Mouse (Mus musculus): Measurements from ENCODE around the gene Cyp2c67. TPM values are rescaled to one million over a fixed set of nuclear protein-coding genes. Genes with fewer than 3 reads are reported as not detected.
"Not testable (repeated sequence)": the region's sequence is repeated elsewhere in the genome, so short reads cannot be mapped to it uniquely, and the experiment has no call there.

The Cyp2c67 gene
- not detected for total RNA-seq (2021)
- long read RNA-seq, experiment 1, result 0 reads
- long read RNA-seq, experiment 2, result 0 reads

DNA sequence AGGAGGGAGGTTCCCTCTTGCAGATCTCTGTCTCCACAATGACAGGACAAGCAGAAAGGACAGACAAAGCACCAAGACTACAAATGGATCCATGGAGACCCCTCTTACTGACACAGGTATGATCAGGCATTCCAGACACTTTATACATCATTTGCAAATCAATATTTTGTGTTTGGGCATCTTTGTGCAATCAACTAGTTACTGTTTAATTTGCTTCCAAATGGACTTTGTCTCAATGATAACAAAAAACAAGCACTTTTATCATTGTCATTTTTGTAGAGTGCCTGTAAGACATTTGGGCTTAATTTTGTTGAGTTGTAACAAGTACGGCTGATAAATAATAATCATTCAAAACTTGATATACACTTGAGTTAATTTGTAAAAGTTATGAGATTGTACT, at the start of gene Cyp2c67:
Cyp2c67 (minus strand) TSS at position 114 of the 400 bp plus-strand sequence.
- intact Hi-C loops (cut with DNase I), result no loop called here
- no peak for DNase-seq

DNA sequence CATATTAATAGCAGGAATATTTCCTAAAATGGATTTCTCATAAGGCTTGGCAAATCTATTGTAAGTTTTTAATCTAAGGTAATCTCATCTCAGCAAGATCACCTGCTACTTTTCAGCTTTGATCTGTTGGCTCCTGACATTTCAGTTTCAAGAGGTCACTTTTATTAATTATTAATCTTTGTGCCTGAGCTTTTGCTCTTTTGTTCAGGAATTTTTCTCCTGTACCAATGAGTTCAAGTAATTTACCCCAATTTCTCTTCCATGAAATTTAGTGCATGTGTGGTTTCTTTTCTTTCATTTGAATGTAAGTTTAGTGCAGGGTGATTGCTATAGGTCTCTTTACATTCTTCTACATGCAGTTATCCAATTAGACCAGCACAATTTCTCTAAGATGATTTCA, 16.8 kb upstream of the Cyp2c67 start:
- intact Hi-C loops (cut with DNase I), result not testable (repeated sequence)

DNA sequence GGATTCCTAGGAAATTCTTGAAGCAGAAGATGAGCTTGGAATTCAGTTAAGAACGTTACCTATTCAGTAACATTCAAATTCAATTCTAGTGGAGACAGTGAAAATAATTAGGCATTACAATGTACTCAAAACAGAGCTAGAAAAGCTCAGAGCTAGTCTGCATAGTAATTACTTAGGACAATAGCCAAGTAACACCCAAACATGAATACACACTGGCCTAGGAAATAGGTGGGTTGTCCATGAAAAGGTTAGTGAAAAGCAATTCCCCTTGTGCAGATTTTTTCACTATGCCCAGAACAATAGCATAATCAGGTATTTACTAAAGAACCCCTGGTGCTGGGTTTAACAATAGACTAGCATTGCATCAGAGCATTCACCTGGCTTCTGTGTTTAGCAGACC, 3.5 kb upstream of the Cyp2c67 start:
- intact Hi-C loops (cut with DNase I), result no loop called here
- no peak for DNase-seq

More for the DNA sequence above, 16.8 kb upstream of the Cyp2c67 start:
- DNase-seq, result not testable (repeated sequence)

DNA sequence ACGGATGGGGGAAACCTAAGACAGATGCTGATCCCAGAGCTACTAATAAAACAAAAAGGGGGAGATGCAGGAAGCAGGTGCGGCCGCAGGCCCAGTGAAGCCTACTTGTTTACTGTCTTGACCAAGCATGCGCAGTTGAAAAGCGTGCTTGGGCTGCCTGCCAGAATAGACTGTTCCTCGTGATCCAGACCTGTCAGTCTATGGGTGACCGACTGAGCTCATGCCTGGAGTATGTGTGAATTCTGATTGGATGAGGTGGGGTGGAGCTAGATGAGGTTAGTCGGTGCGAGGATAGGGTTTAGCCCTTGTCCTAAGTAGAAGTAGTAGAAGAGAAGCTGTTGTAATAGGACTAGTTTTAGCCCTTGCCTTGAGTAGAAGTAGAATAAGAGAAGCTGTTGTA, 1.3 kb downstream of the Cyp2c67 start:
- no peak for DNase-seq

DNA sequence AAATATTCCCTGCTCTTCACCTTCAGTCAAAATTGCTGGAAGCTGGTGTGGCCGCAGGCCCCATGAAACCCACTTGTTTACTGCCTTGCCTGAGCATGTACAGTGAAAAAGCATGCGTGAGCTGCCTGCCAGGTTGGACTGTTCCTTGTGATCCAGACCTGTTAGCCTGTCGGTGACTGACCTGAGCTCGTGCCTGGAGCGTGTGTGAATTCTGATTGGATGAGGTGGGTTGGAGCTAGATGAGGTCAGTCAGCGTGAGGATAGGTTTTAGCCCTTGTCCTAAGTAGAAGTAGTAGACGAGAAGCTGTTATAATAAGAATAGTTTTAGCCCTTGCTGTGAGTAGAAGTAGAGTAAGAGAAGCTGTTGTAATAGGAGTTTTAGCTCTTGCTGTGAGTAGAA, 4.3 kb downstream of the Cyp2c67 start:
- intact Hi-C loops (cut with DNase I); DNase-seq: not testable (repeated sequence)

More for the DNA sequence above, 1.3 kb downstream of the Cyp2c67 start:
- intact Hi-C loops (cut with DNase I), result no loop called here

Other genes with a start within 250 kb of the Cyp2c67 start
- not detected for gene Cyp2c38, start 186.0 kb downstream of the Cyp2c67 start, total RNA-seq (2021)
- gene Cyp2c39, start 138.2 kb downstream of the Cyp2c67 start, total RNA-seq (2021), result not detected
- not detected for gene Cyp2c68, start 92.0 kb upstream of the Cyp2c67 start, total RNA-seq (2021)
- gene Cyp2c40, start 163.8 kb upstream of the Cyp2c67 start, total RNA-seq (2021), result not detected
- not detected for gene Cyp2c69, start 237.7 kb upstream of the Cyp2c67 start, total RNA-seq (2021)

Measured in heart, postnatal 14 days (tissue).